Mouse (Mus musculus) liver, adult 2 months (tissue): Measurements from ENCODE around the gene Phlda1. TPM values are rescaled to one million over a fixed set of nuclear protein-coding genes. Genes with fewer than 3 reads are reported as not detected.
A peak's percentile ranks its signal among the peaks of the same experiment; 100 is the strongest.

ENCODE experiments used
- DNase-seq: peaks from one replicate; pipeline ENCODE4 v3.0.0-alpha.2; 2011; ENCODE audit warnings: low read depth, low spot score; ENCODE audit errors: extremely low read depth
- H3K27ac ChIP-seq: fragments of 200-500 bp; replicated peaks from 2 replicates; pipeline ENCODE4 v1.5.1; 2012; ENCODE audit warnings: low read depth, mild to moderate bottlenecking, control low read depth, inconsistent platforms, low read length; ENCODE audit not compliant: insufficient read depth
- H3K27me3 ChIP-seq: fragments of 200-500 bp; 2 replicates; pipeline ENCODE4 v1.6.1; 2012; ENCODE audit warnings: mild to moderate bottlenecking, moderate library complexity, low read length, inconsistent platforms; ENCODE audit not compliant: control insufficient read depth, insufficient read depth
- H3K36me3 ChIP-seq: fragments of 200-500 bp; 2 replicates; pipeline ENCODE4 v1.6.1; 2012; ENCODE audit warnings: low read length, inconsistent platforms; ENCODE audit not compliant: control insufficient read depth, insufficient read depth
- H3K4me1 ChIP-seq: fragments of 200-500 bp; 2 replicates; pipeline ENCODE4 v1.6.1; 2011; ENCODE audit warnings: low read length; ENCODE audit not compliant: control insufficient read depth, insufficient read depth
- H3K4me3 ChIP-seq: fragments of 200-500 bp; 2 replicates; pipeline ENCODE4 v1.5.1; 2011; ENCODE audit warnings: low read depth, mild to moderate bottlenecking, control low read depth, low read length, moderate library complexity; ENCODE audit not compliant: insufficient read depth
- H3K79me2 ChIP-seq: fragments of 200-500 bp; 2 replicates; pipeline ENCODE4 v1.6.1; 2012; ENCODE audit warnings: inconsistent platforms, mild to moderate bottlenecking, low read length, moderate library complexity; ENCODE audit not compliant: control insufficient read depth, insufficient read depth
- H3K9ac ChIP-seq: fragments of 200-500 bp; 2 replicates; pipeline ENCODE4 v1.6.1; 2012; ENCODE audit warnings: low read depth, mild to moderate bottlenecking, control low read depth, inconsistent platforms, low read length
- CTCF ChIP-seq: fragments of 200-500 bp; IDR thresholded peaks from 2 replicates; pipeline ENCODE4 v1.5.1; 2011; ENCODE audit warnings: low read depth, low read length, control low read depth
- POLR2A ChIP-seq: fragments of 200-500 bp; IDR thresholded peaks from 2 replicates; pipeline ENCODE4 v1.6.1; 2011; ENCODE audit warnings: low read length, control low read depth; ENCODE audit not compliant: insufficient read depth; ENCODE audit errors: extremely low read depth
- WGBS: fragments of 180-500 bp; shearing (Covaris S2); methylation state at CpG from one replicate; pipeline ENCODE4 v1.1.7; 2018; 5-methylcytosine and 5-hydroxymethylcytosine counted together
- polyA plus RNA-seq: library from polyadenylated mRNA; depleted of rRNA; stranded (reverse); fragments of >200 nt; gene quantifications from 2 replicates; pipeline ENCODE4 v1.2.3, GENCODE M21; 2012
- total RNA-seq: library from RNA; depleted of rRNA; stranded (reverse); fragments of >200 nt; gene quantifications from 2 replicates; pipeline ENCODE4 v1.2.3, GENCODE M21; 2014

The Phlda1 gene
- total and polyA plus RNA-seq, 2 experiments: 11.2 to 51.0 TPM

GRCm38 (mm10) chr10:111523894-111524293 is 17.8 kb downstream of the Phlda1 start:
- no peaks in the 10 kb centered on the region for H3K27me3 ChIP-seq
- H3K27ac ChIP-seq: no peak overlapping the region
- no peak for DNase-seq
- no peaks in the 10 kb centered on the region for H3K36me3 ChIP-seq
- H3K79me2 ChIP-seq: no peaks in the 10 kb centered on the region
- H3K4me3 ChIP-seq: no peak overlapping the region
- H3K9ac ChIP-seq: no peak overlapping the region
- TF ChIP-seq POLR2A (no peak), CTCF (no peak)
- 92% methylated on average over 12 of the region's 12 CpGs for WGBS
- peaks cover 4% of the 10 kb centered on the region for H3K4me1 ChIP-seq

GRCm38 (mm10) chr10:111527057-111527456 is 21.0 kb downstream of the Phlda1 start:
- Histone ChIP-seq H3K4me3 (no peak overlapping the region), H3K27ac (no peak overlapping the region), H3K27me3 (no peaks in the 10 kb centered on the region), H3K79me2 (no peaks in the 10 kb centered on the region), H3K4me1 (peaks cover 2% of the 10 kb centered on the region; the same call in 1 of the 2 replicates), H3K9ac (no peak overlapping the region), H3K36me3 (no peaks in the 10 kb centered on the region)
- DNase-seq: no peak
- WGBS: 75% methylated on average over 5 of the region's 5 CpGs
- no peak for TF ChIP-seq CTCF
- no peak for TF ChIP-seq POLR2A

GRCm38 (mm10) chr10:111527613-111528012 is 21.5 kb downstream of the Phlda1 start:
- no peak for DNase-seq
- H3K9ac ChIP-seq: no peak overlapping the region
- H3K27me3 ChIP-seq: no peaks in the 10 kb centered on the region
- H3K4me1 ChIP-seq: no peaks in the 10 kb centered on the region
- H3K36me3 ChIP-seq: no peaks in the 10 kb centered on the region
- H3K4me3 ChIP-seq: no peak overlapping the region
- TF ChIP-seq CTCF: no peak
- no peak for TF ChIP-seq POLR2A
- no peak overlapping the region for H3K27ac ChIP-seq
- no peaks in the 10 kb centered on the region for H3K79me2 ChIP-seq
- WGBS: 93% methylated on average over 7 of the region's 7 CpGs

GRCm38 (mm10) chr10:111528283-111528682 is 22.2 kb downstream of the Phlda1 start:
- H3K79me2 ChIP-seq: no peaks in the 10 kb centered on the region
- no peaks in the 10 kb centered on the region for H3K27me3 ChIP-seq
- H3K4me1 ChIP-seq: no peaks in the 10 kb centered on the region
- H3K27ac ChIP-seq: no peak overlapping the region
- H3K4me3 ChIP-seq: no peak overlapping the region
- no peak for DNase-seq
- 77% methylated on average over 4 of the region's 4 CpGs for WGBS
- no peaks in the 10 kb centered on the region for H3K36me3 ChIP-seq
- no peak for TF ChIP-seq CTCF
- no peak for TF ChIP-seq POLR2A
- no peak overlapping the region for H3K9ac ChIP-seq

- Histone ChIP-seq H3K4me1 (peaks cover 4% of the 10 kb centered on the region), H3K9ac (no peak overlapping the region), H3K4me3 (no peak overlapping the region), H3K79me2 (no peaks in the 10 kb centered on the region), H3K36me3 (no peaks in the 10 kb centered on the region), H3K27ac (no peak overlapping the region), H3K27me3 (no peaks in the 10 kb centered on the region)
- TF ChIP-seq CTCF: no peak
- TF ChIP-seq POLR2A: no peak
- 70% methylated on average over 7 of the region's 7 CpGs for WGBS
- no peak for DNase-seq
These were observed 24.3 kb downstream of the Phlda1 start for GRCm38 (mm10) chr10:111530398-111530797.

- Histone ChIP-seq H3K27ac (no peak overlapping the region; the same call in 1 of the 2 replicates), H3K4me3 (no peak overlapping the region), H3K79me2 (no peaks in the 10 kb centered on the region), H3K36me3 (no peaks in the 10 kb centered on the region), H3K9ac (peak overlapping the region; percentile 34; the same call in 1 of the 2 replicates), H3K27me3 (no peaks in the 10 kb centered on the region), H3K4me1 (peaks cover 4% of the 10 kb centered on the region)
- peak; percentile 74 for DNase-seq
- 42% methylated on average over 8 of the region's 8 CpGs for WGBS
- TF ChIP-seq CTCF: no peak
- no peak for TF ChIP-seq POLR2A
These were observed 28.6 kb downstream of the Phlda1 start for GRCm38 (mm10) chr10:111534691-111535090.
